Mouse (Mus musculus): ENCODE measurements at regions not wholly inside any gene's neighbourhood (a gene's known extent, or its start where the extent isn't known, plus 50 kb on each side); places are given as distances from the start of the nearest gene placed in this dataset.

DNA sequence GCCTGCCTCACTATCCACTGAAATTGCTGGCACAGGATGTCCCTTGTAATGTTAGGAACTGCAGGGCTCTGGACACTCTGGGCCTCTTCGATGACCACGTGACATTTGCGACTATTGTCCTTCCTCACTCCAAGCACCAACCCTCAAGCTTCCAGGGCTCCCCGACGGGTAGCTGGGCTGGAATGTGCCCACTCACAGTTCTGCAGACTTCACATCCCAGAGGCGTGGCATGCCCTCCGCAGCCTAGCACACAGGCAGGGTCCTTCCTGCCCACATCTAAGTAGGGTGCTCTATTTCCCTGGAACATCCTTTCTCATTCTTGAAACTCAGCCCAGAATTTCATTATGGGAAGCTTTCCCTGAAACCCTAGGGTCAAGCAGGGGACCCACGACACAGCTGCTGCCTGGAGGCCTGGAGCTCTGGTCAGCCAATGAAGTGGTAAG, 95.2 kb upstream of the Spred2 start:
- 79% methylated on average over 8 of the region's 8 CpGs for WGBS
- H3K27ac ChIP-seq (ENCODE audit: control insufficient read depth, insufficient read depth, low read depth, low read length, poor library complexity), result no peak overlapping the region

DNA sequence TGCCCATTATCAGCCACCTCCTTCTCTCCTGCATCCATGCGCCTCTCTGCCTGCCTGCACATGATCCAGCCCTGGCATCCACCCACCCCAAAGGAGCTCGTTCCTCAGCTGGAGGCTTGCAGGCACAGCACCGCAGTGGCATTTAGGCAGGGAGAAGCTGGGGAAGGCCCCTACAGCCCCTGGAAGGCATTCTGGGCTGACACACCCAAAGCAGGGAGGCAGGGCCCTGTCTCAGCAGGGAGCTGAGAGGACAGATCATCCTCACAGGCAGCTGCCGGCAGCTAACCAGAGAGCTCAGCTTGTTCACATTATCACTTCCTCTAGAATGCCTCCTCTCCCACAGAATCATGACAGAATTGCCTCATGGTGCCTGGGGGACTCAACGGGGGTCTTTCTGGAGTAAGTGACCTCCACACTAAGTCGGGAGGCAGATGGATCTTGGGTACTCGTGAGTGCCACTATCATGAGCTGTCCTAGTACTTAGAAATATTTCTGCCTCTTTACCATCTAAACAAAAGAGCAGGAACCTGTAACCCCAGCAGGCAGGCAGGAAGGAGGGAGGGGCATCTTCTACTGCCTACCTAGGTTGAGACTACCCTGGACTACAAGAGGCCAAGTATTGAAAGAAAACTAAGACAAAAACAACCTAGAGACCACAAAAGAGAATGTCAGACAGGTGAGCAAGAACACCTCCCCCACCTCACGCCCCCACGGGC, 94.5 kb upstream of the Spred2 start:
- no peak overlapping the region for H3K4me3 ChIP-seq (replicated peaks; ENCODE audit: control insufficient read depth, low read depth, low read length)
- whole genome bisulfite sequencing, result 58% methylated on average over 9 of the region's 9 CpGs
- no peaks in the 10 kb centered on the region for H3K4me1 ChIP-seq (ENCODE audit: control insufficient read depth, insufficient read depth, low read length)
- H3K27ac ChIP-seq (ENCODE audit: control insufficient read depth, insufficient read depth, low read depth, low read length, poor library complexity), result no peak overlapping the region
- TF ChIP-seq CTCF (IDR thresholded peaks at IDR 0.05; ENCODE audit: control insufficient read depth, insufficient read depth, low read length) (no peak), POLR2A (IDR thresholded peaks at IDR 0.05; ENCODE audit: borderline replicate concordance, control insufficient read depth, low read depth, low read length) (no peak)

More for the DNA sequence above, 95.2 kb upstream of the Spred2 start:
- Histone ChIP-seq H3K4me3 (replicated peaks; ENCODE audit: control insufficient read depth, low read depth, low read length) (no peak overlapping the region), H3K4me1 (ENCODE audit: control insufficient read depth, insufficient read depth, low read length) (no peaks in the 10 kb centered on the region)
- TF ChIP-seq CTCF (IDR thresholded peaks at IDR 0.05; ENCODE audit: control insufficient read depth, insufficient read depth, low read length) (no peak), POLR2A (IDR thresholded peaks at IDR 0.05; ENCODE audit: borderline replicate concordance, control insufficient read depth, low read depth, low read length) (no peak)

DNA sequence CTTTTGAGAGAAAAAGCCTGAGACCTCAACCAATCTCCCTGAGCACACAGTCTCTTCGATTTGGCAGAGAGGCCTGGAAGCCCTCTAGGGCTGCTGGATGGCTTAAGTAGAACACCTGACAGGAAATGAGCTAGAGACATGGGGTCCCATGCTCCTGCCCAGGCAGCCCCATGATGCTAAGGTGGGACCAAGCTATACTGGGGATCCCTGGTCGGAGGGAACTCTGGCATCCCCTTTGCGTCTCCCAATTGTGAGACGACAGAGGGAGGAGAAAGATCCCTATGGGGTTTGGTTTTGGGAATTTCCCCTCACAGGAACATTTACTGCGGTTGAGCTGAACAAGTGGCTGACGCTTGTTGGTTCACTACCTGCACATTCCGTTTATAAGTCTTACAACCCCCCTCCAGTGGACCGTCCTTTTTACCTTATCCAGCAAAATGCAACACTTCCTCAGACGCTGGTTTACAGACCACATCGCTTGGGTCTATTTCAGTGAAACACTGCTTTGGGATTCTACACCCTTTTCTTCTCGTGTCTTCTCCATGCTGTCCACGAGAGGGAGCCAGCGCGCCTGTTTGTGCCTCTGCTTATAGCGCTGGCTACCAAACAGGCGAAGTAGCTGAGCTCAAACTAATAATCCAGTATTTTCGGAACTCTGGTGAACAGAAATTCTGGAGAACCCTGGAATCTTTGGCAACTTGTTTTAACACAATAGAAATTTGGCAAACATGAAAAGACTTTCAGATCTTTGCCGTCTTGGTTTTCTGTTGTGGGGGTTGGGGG, 93.7 kb upstream of the Spred2 start:
- WGBS, result 15% methylated on average over 18 of the region's 18 CpGs

DNA sequence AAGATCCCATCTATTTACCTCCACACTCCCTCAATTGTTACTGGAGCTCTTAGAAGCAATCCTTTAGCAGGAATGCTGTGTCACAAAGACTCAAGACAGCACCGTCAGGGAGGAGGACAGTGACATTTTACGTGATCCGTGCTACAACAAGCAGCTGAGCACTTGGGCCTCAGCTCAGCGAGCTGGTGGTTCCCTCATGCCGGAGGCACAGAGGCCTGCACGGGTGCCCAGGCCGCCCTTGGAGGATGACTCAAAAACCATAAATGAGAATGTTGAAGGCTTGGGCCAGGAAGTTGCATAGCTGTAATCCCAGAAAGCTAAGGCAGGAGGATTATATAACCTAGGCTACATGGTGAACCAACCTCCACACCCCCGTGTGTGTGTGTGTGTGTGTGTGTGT, 89.6 kb upstream of the Spred2 start:
- no peaks in the 10 kb centered on the region for H3K4me1 ChIP-seq (ENCODE audit: control insufficient read depth, insufficient read depth, low read length)
- 76% methylated on average over 8 of the region's 8 CpGs for WGBS
- H3K27ac ChIP-seq (ENCODE audit: control insufficient read depth, insufficient read depth, low read depth, low read length, poor library complexity), result no peak overlapping the region
- TF ChIP-seq POLR2A (IDR thresholded peaks at IDR 0.05; ENCODE audit: borderline replicate concordance, control insufficient read depth, low read depth, low read length), result no peak
- no peak for TF ChIP-seq CTCF (IDR thresholded peaks at IDR 0.05; ENCODE audit: control insufficient read depth, insufficient read depth, low read length)
- no peak overlapping the region for H3K4me3 ChIP-seq (replicated peaks; ENCODE audit: control insufficient read depth, low read depth, low read length)

More for the DNA sequence above, 93.7 kb upstream of the Spred2 start:
- TF ChIP-seq CTCF (IDR thresholded peaks at IDR 0.05; ENCODE audit: control insufficient read depth, insufficient read depth, low read length) (peak; percentile 93), POLR2A (IDR thresholded peaks at IDR 0.05; ENCODE audit: borderline replicate concordance, control insufficient read depth, low read depth, low read length) (no peak)
- H3K4me1 ChIP-seq (ENCODE audit: control insufficient read depth, insufficient read depth, low read length), result no peaks in the 10 kb centered on the region
- H3K27ac ChIP-seq (ENCODE audit: control insufficient read depth, insufficient read depth, low read depth, low read length, poor library complexity), result no peak overlapping the region
- no peak overlapping the region for H3K4me3 ChIP-seq (replicated peaks; ENCODE audit: control insufficient read depth, low read depth, low read length)

DNA sequence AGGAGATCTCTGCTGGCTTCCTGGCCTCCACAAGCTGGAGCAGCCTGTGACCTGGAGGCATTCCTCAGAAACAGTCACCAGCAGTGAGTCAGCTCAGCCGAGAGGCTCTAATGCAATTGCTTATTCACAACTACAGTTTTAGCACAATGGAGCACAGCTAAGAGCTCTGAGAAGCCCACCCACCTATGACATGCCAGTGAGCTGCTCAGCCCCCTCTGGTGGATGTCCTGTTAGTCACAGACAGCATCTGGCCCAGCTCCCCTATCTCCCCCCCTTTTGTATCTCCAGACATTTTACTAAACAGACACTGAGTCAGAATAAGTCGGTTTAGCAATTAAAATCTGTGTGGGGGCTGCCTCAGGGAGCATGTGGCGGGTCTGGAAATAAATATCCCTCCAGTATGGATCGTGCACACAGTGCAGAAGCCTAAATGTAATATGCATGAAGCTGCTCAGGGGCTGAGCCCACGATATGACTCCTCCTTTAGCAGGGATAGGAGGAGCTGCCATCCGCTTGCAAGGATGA, 88.9 kb upstream of the Spred2 start:
- H3K4me1 ChIP-seq (ENCODE audit: control insufficient read depth, insufficient read depth, low read length), result no peaks in the 10 kb centered on the region
- 62% methylated on average over 6 of the region's 6 CpGs for WGBS
- H3K27ac ChIP-seq (ENCODE audit: control insufficient read depth, insufficient read depth, low read depth, low read length, poor library complexity), result no peak overlapping the region
- no peak overlapping the region for H3K4me3 ChIP-seq (replicated peaks; ENCODE audit: control insufficient read depth, low read depth, low read length)
- no peak for TF ChIP-seq POLR2A (IDR thresholded peaks at IDR 0.05; ENCODE audit: borderline replicate concordance, control insufficient read depth, low read depth, low read length)
- no peak for TF ChIP-seq CTCF (IDR thresholded peaks at IDR 0.05; ENCODE audit: control insufficient read depth, insufficient read depth, low read length)

DNA sequence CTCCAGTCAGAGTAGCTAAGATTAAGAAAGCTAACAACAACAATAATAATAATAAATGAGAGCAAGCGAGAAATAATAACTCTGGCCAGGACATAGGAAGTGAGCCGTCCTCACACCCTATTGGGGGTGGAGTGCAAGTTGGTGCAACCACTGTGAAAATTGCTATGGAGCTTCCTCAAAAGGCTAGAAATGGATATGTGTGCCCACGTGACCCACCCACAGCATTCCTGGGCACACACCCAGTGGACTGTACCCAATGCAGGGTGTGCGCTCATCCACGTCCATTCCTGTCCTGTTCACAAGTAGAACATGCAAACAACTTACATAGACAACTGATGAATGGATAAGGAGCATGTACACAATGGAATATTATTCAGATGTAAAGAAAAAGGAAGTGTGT, 85.2 kb upstream of the Spred2 start:
- H3K4me1 ChIP-seq (ENCODE audit: control insufficient read depth, insufficient read depth, low read length), result no peaks in the 10 kb centered on the region
- H3K27ac ChIP-seq (ENCODE audit: control insufficient read depth, insufficient read depth, low read depth, low read length, poor library complexity), result no peak overlapping the region
- no peak overlapping the region for H3K4me3 ChIP-seq (replicated peaks; ENCODE audit: control insufficient read depth, low read depth, low read length)
- 53% methylated on average over 5 of the region's 5 CpGs for WGBS
- no peak for TF ChIP-seq CTCF (IDR thresholded peaks at IDR 0.05; ENCODE audit: control insufficient read depth, insufficient read depth, low read length)
- no peak for TF ChIP-seq POLR2A (IDR thresholded peaks at IDR 0.05; ENCODE audit: borderline replicate concordance, control insufficient read depth, low read depth, low read length)

DNA sequence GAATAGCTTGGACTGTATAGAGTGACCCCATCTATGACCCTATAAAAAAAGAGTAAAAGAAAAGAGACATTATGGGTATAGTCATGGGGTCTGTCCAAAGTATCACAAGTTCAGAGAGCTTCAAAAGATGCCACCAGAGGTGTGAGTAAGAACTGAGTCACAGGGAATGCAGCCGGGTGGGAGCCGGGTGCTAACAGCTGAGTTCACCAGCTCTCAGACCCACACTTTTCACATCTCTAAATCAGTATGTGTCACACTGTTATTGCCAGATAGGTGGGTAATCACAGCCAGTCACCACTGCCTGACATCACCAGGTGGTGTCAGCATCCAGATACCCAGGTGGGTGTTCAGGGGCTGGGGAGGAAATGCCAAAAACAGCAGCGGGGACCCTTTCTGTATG, 81.1 kb upstream of the Spred2 start:
- H3K4me3 ChIP-seq (replicated peaks; ENCODE audit: control insufficient read depth, low read depth, low read length), result no peak overlapping the region
- H3K4me1 ChIP-seq (ENCODE audit: control insufficient read depth, insufficient read depth, low read length), result no peaks in the 10 kb centered on the region
- H3K27ac ChIP-seq (ENCODE audit: control insufficient read depth, insufficient read depth, low read depth, low read length, poor library complexity), result no peak overlapping the region
- 84% methylated on average over 3 of the region's 3 CpGs for WGBS
- TF ChIP-seq POLR2A (IDR thresholded peaks at IDR 0.05; ENCODE audit: borderline replicate concordance, control insufficient read depth, low read depth, low read length) (no peak), CTCF (IDR thresholded peaks at IDR 0.05; ENCODE audit: control insufficient read depth, insufficient read depth, low read length) (no peak)

DNA sequence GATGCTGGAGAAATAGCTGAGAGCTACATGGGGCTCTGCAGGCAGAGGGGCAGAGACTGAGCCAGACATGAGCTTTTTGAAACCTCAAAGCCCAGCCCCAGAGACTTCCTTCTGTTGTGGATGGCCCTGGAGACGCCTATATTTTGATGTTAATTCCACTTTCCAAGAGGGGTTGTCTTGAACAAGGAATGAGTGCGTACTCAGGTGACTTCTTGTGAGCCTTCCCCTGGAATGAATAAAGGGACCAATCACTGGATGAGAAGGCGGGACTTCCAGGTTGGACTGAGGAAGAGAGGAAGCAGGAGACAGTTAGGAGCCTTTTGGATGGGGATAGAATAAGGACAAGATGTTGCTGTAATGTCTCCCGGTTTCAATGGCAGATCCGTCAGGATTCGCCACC, 76.3 kb upstream of the Spred2 start:
- Histone ChIP-seq H3K4me1 (ENCODE audit: control insufficient read depth, insufficient read depth, low read length) (no peaks in the 10 kb centered on the region), H3K27ac (ENCODE audit: control insufficient read depth, insufficient read depth, low read depth, low read length, poor library complexity) (no peak overlapping the region), H3K4me3 (replicated peaks; ENCODE audit: control insufficient read depth, low read depth, low read length) (no peak overlapping the region)
- 88% methylated on average over 6 of the region's 6 CpGs for WGBS
- TF ChIP-seq CTCF (IDR thresholded peaks at IDR 0.05; ENCODE audit: control insufficient read depth, insufficient read depth, low read length), result no peak
- TF ChIP-seq POLR2A (IDR thresholded peaks at IDR 0.05; ENCODE audit: borderline replicate concordance, control insufficient read depth, low read depth, low read length), result no peak
